Mouse (Mus musculus): ENCODE results near the gene H2al1f. TPM values are rescaled to one million over a fixed set of nuclear protein-coding genes. Genes with fewer than 3 reads are reported as not detected.
"Not testable (repeated sequence)": the region's sequence is repeated elsewhere in the genome, so short reads cannot be mapped to it uniquely, and the experiment has no call there.

Gene H2al1f
- polyA plus RNA-seq, 1 experiment from 2014 or later: not detected

- H3K4me1 ChIP-seq; DNase-seq (ENCODE audit: low spot score); H3K27me3 ChIP-seq (replicated peaks; ENCODE audit: low read depth, poor library complexity, severe bottlenecking); H3K27ac ChIP-seq (replicated peaks); H3K9me3 ChIP-seq; H3K36me3 ChIP-seq (replicated peaks); H3K4me3 ChIP-seq: not testable (repeated sequence)
- WGBS: no CpG with 5 or more reads among the region's 3 CpGs
Measured at GRCm38 (mm10) chrX:11317956-11318355, 3.0 kb downstream of the H2al1f start, which contains the start of gene H2al1g. H2al1g (plus strand) TSS chrX:11318256.

GRCm38 (mm10) chrX:11321192-11321591 lies 6.2 kb downstream of the H2al1f start, which contains the start of gene H2al1h:
H2al1h (plus strand) TSS chrX:11321492.
- H3K4me3 ChIP-seq; H3K36me3 ChIP-seq (replicated peaks); H3K27me3 ChIP-seq (replicated peaks; ENCODE audit: low read depth, poor library complexity, severe bottlenecking); DNase-seq (ENCODE audit: low spot score); H3K27ac ChIP-seq (replicated peaks); H3K9me3 ChIP-seq; H3K4me1 ChIP-seq: not testable (repeated sequence)
- WGBS: no CpG with 5 or more reads among the region's 6 CpGs

GRCm38 (mm10) chrX:11324359-11324758 lies 9.4 kb downstream of the H2al1f start, which contains the start of gene H2al1i:
H2al1i (plus strand) TSS chrX:11324659.
- H3K36me3 ChIP-seq (replicated peaks); H3K9me3 ChIP-seq; H3K27ac ChIP-seq (replicated peaks); DNase-seq (ENCODE audit: low spot score); H3K4me1 ChIP-seq; H3K27me3 ChIP-seq (replicated peaks; ENCODE audit: low read depth, poor library complexity, severe bottlenecking); H3K4me3 ChIP-seq: not testable (repeated sequence)
- WGBS: 85% methylated on average over 2 of the region's 5 CpGs

GRCm38 (mm10) chrX:11327522-11327921 lies 12.6 kb downstream of the H2al1f start, which contains the start of gene H2al1j:
H2al1j (plus strand) TSS chrX:11327822.
- not testable (repeated sequence) for DNase-seq (ENCODE audit: low spot score); H3K4me3 ChIP-seq; H3K4me1 ChIP-seq; H3K27ac ChIP-seq (replicated peaks); H3K36me3 ChIP-seq (replicated peaks); H3K9me3 ChIP-seq
- peaks cover 29% of the 10 kb centered on the region for H3K27me3 ChIP-seq (replicated peaks; ENCODE audit: low read depth, poor library complexity, severe bottlenecking)
- 90% methylated on average over 2 of the region's 2 CpGs for WGBS

GRCm38 (mm10) chrX:11345762-11346161 lies 30.8 kb downstream of the H2al1f start:
- no peaks in the 10 kb centered on the region for H3K36me3 ChIP-seq (replicated peaks)
- no peak overlapping the region for H3K4me3 ChIP-seq
- DNase-seq (ENCODE audit: low spot score): peak; percentile 62
- no peaks in the 10 kb centered on the region for H3K9me3 ChIP-seq
- 46% methylated on average over 9 of the region's 9 CpGs for WGBS
- H3K27me3 ChIP-seq (replicated peaks; ENCODE audit: low read depth, poor library complexity, severe bottlenecking): peaks cover 76% of the 10 kb centered on the region
- H3K27ac ChIP-seq (replicated peaks): no peak overlapping the region
- peaks cover 19% of the 10 kb centered on the region for H3K4me1 ChIP-seq

GRCm38 (mm10) chrX:11346756-11347155 lies 31.8 kb downstream of the H2al1f start:
- H3K27me3 ChIP-seq (replicated peaks; ENCODE audit: low read depth, poor library complexity, severe bottlenecking): peaks cover 77% of the 10 kb centered on the region
- no peak overlapping the region for H3K4me3 ChIP-seq
- no peak overlapping the region for H3K27ac ChIP-seq (replicated peaks)
- no peaks in the 10 kb centered on the region for H3K9me3 ChIP-seq
- DNase-seq (ENCODE audit: low spot score): no peak
- H3K36me3 ChIP-seq (replicated peaks): no peaks in the 10 kb centered on the region
- 88% methylated on average over 3 of the region's 3 CpGs for WGBS
- peaks cover 19% of the 10 kb centered on the region for H3K4me1 ChIP-seq

GRCm38 (mm10) chrX:11360823-11361222 lies 45.9 kb downstream of the H2al1f start:
- Histone ChIP-seq H3K4me1 (peaks cover 9% of the 10 kb centered on the region), H3K36me3 (replicated peaks) (no peaks in the 10 kb centered on the region), H3K4me3 (no peak overlapping the region), H3K27ac (replicated peaks) (no peak overlapping the region), H3K9me3 (no peaks in the 10 kb centered on the region), H3K27me3 (replicated peaks; ENCODE audit: low read depth, poor library complexity, severe bottlenecking) (peaks cover 93% of the 10 kb centered on the region)
- no peak for DNase-seq (ENCODE audit: low spot score)
- 87% methylated on average over 6 of the region's 6 CpGs for WGBS

GRCm38 (mm10) chrX:11361261-11361660 lies 46.3 kb downstream of the H2al1f start:
- 90% methylated on average over 2 of the region's 2 CpGs for WGBS
- no peak for DNase-seq (ENCODE audit: low spot score)
- Histone ChIP-seq H3K9me3 (no peaks in the 10 kb centered on the region), H3K4me1 (peaks cover 9% of the 10 kb centered on the region), H3K27ac (replicated peaks) (no peak overlapping the region), H3K4me3 (no peak overlapping the region), H3K27me3 (replicated peaks; ENCODE audit: low read depth, poor library complexity, severe bottlenecking) (peaks cover 93% of the 10 kb centered on the region), H3K36me3 (replicated peaks) (no peaks in the 10 kb centered on the region)

- Histone ChIP-seq H3K9me3 (no peaks in the 10 kb centered on the region), H3K4me1 (peaks cover 9% of the 10 kb centered on the region), H3K4me3 (no peak overlapping the region), H3K36me3 (replicated peaks) (no peaks in the 10 kb centered on the region), H3K27ac (replicated peaks) (no peak overlapping the region), H3K27me3 (replicated peaks; ENCODE audit: low read depth, poor library complexity, severe bottlenecking) (peaks cover 95% of the 10 kb centered on the region)
- 67% methylated on average over 6 of the region's 6 CpGs for WGBS
- no peak for DNase-seq (ENCODE audit: low spot score)
Measured at GRCm38 (mm10) chrX:11363890-11364289, 48.9 kb downstream of the H2al1f start.

Other genes starting within 250 kb of the H2al1f start
- not detected in 2 replicates for gene H2al1a, start 15.9 kb upstream of the H2al1f start, polyA plus RNA-seq (2016; fragmentation: Nextera tagmentation; extraction: Ambion mirVana)
- gene H2al1b, start 12.7 kb upstream of the H2al1f start, polyA plus RNA-seq (2016; fragmentation: Nextera tagmentation; extraction: Ambion mirVana): not detected in 2 replicates
- gene H2al1c, start 9.5 kb upstream of the H2al1f start, polyA plus RNA-seq (2016; fragmentation: Nextera tagmentation; extraction: Ambion mirVana): not detected in 2 replicates
- gene H2al1d, start 6.3 kb upstream of the H2al1f start, polyA plus RNA-seq (2016; fragmentation: Nextera tagmentation; extraction: Ambion mirVana): not detected in 2 replicates
- gene H2al1e, start 3.2 kb upstream of the H2al1f start, polyA plus RNA-seq (2016; fragmentation: Nextera tagmentation; extraction: Ambion mirVana): not detected in 2 replicates
- not detected in 2 replicates for gene H2al1g, start 3.1 kb downstream of the H2al1f start, polyA plus RNA-seq (2016; fragmentation: Nextera tagmentation; extraction: Ambion mirVana)
- not detected in 2 replicates for gene H2al1h, start 6.3 kb downstream of the H2al1f start, polyA plus RNA-seq (2016; fragmentation: Nextera tagmentation; extraction: Ambion mirVana)
- not detected in 2 replicates for gene H2al1i, start 9.5 kb downstream of the H2al1f start, polyA plus RNA-seq (2016; fragmentation: Nextera tagmentation; extraction: Ambion mirVana)
- not detected in 2 replicates for gene H2al1j, start 12.7 kb downstream of the H2al1f start, polyA plus RNA-seq (2016; fragmentation: Nextera tagmentation; extraction: Ambion mirVana)